Mouse (Mus musculus) kidney, embryonic 16.5 days (tissue): Measurements from ENCODE around the gene Cyb5r4. TPM values are rescaled to one million over a fixed set of nuclear protein-coding genes. Genes with fewer than 3 reads are reported as not detected.
"Not testable (repeated sequence)": the region's sequence is repeated elsewhere in the genome, so short reads cannot be mapped to it uniquely, and the experiment has no call there.

Experiments
- ATAC-seq: fragments of 200-750 bp; cut with Nextera tagmentation; 2 replicates; pipeline ENCODE4 v1.8.0; 2017; ENCODE audit warnings: moderate TSS enrichment; ENCODE audit not compliant: low FRiP score, low TSS enrichment
- H3K27ac ChIP-seq: fragments of 300-500 bp; sonication (generic); 2 replicates; pipeline ENCODE4 v1.5.1; 2014; ENCODE audit warnings: low read length
- H3K27me3 ChIP-seq: fragments of 300-500 bp; sonication (generic); 2 replicates; pipeline ENCODE4 v1.6.1; 2014; ENCODE audit warnings: low read length, control low read depth, mixed read lengths; ENCODE audit not compliant: insufficient read depth
- H3K36me3 ChIP-seq: fragments of 300-500 bp; sonication (generic); 2 replicates; pipeline ENCODE4 v1.6.1; 2014; ENCODE audit warnings: low read length, control low read depth, mixed read lengths; ENCODE audit not compliant: insufficient read depth
- H3K4me1 ChIP-seq: fragments of 300-500 bp; sonication (generic); 2 replicates; pipeline ENCODE4 v1.6.1; 2014; ENCODE audit warnings: low read length, control low read depth, mixed read lengths; ENCODE audit not compliant: insufficient read depth
- H3K4me2 ChIP-seq: fragments of 300-500 bp; sonication (generic); replicated peaks from 2 replicates; pipeline ENCODE4 v1.6.1; 2014; ENCODE audit warnings: low read depth, low read length
- H3K4me3 ChIP-seq: fragments of 300-500 bp; sonication (generic); 2 replicates; pipeline ENCODE4 v1.5.1; 2014; ENCODE audit warnings: mild to moderate bottlenecking, low read length
- H3K9ac ChIP-seq: fragments of 300-500 bp; sonication (generic); replicated peaks from 2 replicates; pipeline ENCODE4 v1.6.1; 2014; ENCODE audit warnings: low read length
- H3K9me3 ChIP-seq: fragments of 300-500 bp; sonication (generic); 2 replicates; pipeline ENCODE4 v1.6.1; 2016; ENCODE audit warnings: low read length, control low read depth
- WGBS: fragments of 180-500 bp; shearing (Covaris S2); extraction: QIAGEN DNeasy Blood & Tissue Kit; methylation state at CpG from one replicate; pipeline ENCODE4 v1.1.7; 2014; 5-methylcytosine and 5-hydroxymethylcytosine counted together
- polyA plus RNA-seq: library from polyadenylated mRNA; unstranded; fragments of >200 nt; fragmentation: Nextera tagmentation; extraction: Ambion mirVana; gene quantifications from 2 replicates; pipeline ENCODE4 v1.2.1, GENCODE M21; 2015

Gene Cyb5r4
- polyA plus RNA-seq, 1 experiment from 2014 or later: 64.8 TPM

GRCm38 (mm10) chr9:87068160-87068559 lies 46.3 kb downstream of the Cyb5r4 start:
- no peaks in the 10 kb centered on the region for H3K4me1 ChIP-seq
- no peak overlapping the region for H3K4me3 ChIP-seq
- H3K9me3 ChIP-seq: 0 out of 2 replicates have a peak, but pooled peaks cover 3% of the 10 kb centered on the region
- no peak overlapping the region for H3K27ac ChIP-seq
- no peak overlapping the region for H3K9ac ChIP-seq
- peaks cover 26% of the 10 kb centered on the region for H3K36me3 ChIP-seq
- no peak overlapping the region for H3K4me2 ChIP-seq
- ATAC-seq: no peak
- WGBS: 56% methylated on average over 1 of the region's 1 CpGs
- no peaks in the 10 kb centered on the region for H3K27me3 ChIP-seq

- not testable (repeated sequence) for ATAC-seq, H3K27ac ChIP-seq, H3K9ac ChIP-seq, H3K9me3 ChIP-seq, H3K27me3 ChIP-seq, H3K4me3 ChIP-seq, H3K4me2 ChIP-seq, H3K4me1 ChIP-seq
- WGBS: 91% methylated on average over 3 of the region's 3 CpGs
- H3K36me3 ChIP-seq: peaks cover 26% of the 10 kb centered on the region
These were observed 49.8 kb downstream of the Cyb5r4 start for GRCm38 (mm10) chr9:87071566-87071965.

GRCm38 (mm10) chr9:87077919-87078318 lies 56.1 kb downstream of the Cyb5r4 start:
- WGBS: 10% methylated on average over 2 of the region's 2 CpGs
- H3K4me2 ChIP-seq: no peak overlapping the region

GRCm38 (mm10) chr9:87079511-87079910 lies 57.7 kb downstream of the Cyb5r4 start:
- no peak for ATAC-seq
- Histone ChIP-seq H3K27me3 (no peaks in the 10 kb centered on the region), H3K4me3 (no peak overlapping the region), H3K9ac (no peak overlapping the region), H3K27ac (no peak overlapping the region), H3K9me3 (no peaks in the 10 kb centered on the region), H3K36me3 (no peaks in the 10 kb centered on the region), H3K4me1 (no peaks in the 10 kb centered on the region), H3K4me2 (no peak overlapping the region)
- 65% methylated on average over 2 of the region's 2 CpGs for WGBS

More at GRCm38 (mm10) chr9:87077919-87078318, 56.1 kb downstream of the Cyb5r4 start:
- Histone ChIP-seq H3K27me3 (no peaks in the 10 kb centered on the region), H3K4me1 (no peaks in the 10 kb centered on the region), H3K4me3 (no peak overlapping the region), H3K9ac (no peak overlapping the region), H3K9me3 (no peaks in the 10 kb centered on the region), H3K27ac (no peak overlapping the region), H3K36me3 (no peaks in the 10 kb centered on the region)
- ATAC-seq: peak; percentile 85

GRCm38 (mm10) chr9:87086991-87087390 lies 65.2 kb downstream of the Cyb5r4 start:
- Histone ChIP-seq H3K9me3 (no peaks in the 10 kb centered on the region), H3K36me3 (no peaks in the 10 kb centered on the region), H3K4me2 (no peak overlapping the region), H3K27ac (no peak overlapping the region), H3K27me3 (no peaks in the 10 kb centered on the region), H3K4me1 (no peaks in the 10 kb centered on the region), H3K4me3 (no peak overlapping the region), H3K9ac (no peak overlapping the region)
- 89% methylated on average over 4 of the region's 4 CpGs for WGBS
- no peak for ATAC-seq

- ATAC-seq: no peak
- no peak overlapping the region for H3K9ac ChIP-seq
These were observed 76.2 kb downstream of the Cyb5r4 start for GRCm38 (mm10) chr9:87097989-87098388.

GRCm38 (mm10) chr9:87115019-87115418 lies 93.2 kb downstream of the Cyb5r4 start:
- H3K27ac ChIP-seq: no peak overlapping the region
- no peak overlapping the region for H3K9ac ChIP-seq
- 81% methylated on average over 5 of the region's 5 CpGs for WGBS
- H3K27me3 ChIP-seq: no peaks in the 10 kb centered on the region
- H3K4me1 ChIP-seq: no peaks in the 10 kb centered on the region
- ATAC-seq: no peak
- H3K9me3 ChIP-seq: no peaks in the 10 kb centered on the region
- H3K36me3 ChIP-seq: no peaks in the 10 kb centered on the region
- no peak overlapping the region for H3K4me3 ChIP-seq
- H3K4me2 ChIP-seq: no peak overlapping the region

More at GRCm38 (mm10) chr9:87097989-87098388, 76.2 kb downstream of the Cyb5r4 start:
- H3K27me3 ChIP-seq: no peaks in the 10 kb centered on the region
- H3K27ac ChIP-seq: no peak overlapping the region
- no peak overlapping the region for H3K4me2 ChIP-seq
- H3K4me3 ChIP-seq: no peak overlapping the region
- no peaks in the 10 kb centered on the region for H3K9me3 ChIP-seq
- WGBS: 52% methylated on average over 2 of the region's 2 CpGs
- no peaks in the 10 kb centered on the region for H3K4me1 ChIP-seq
- H3K36me3 ChIP-seq: no peaks in the 10 kb centered on the region

GRCm38 (mm10) chr9:87115456-87115931 lies 93.7 kb downstream of the Cyb5r4 start:
- ATAC-seq: no peak
- Histone ChIP-seq H3K4me1 (no peaks in the 10 kb centered on the region), H3K36me3 (no peaks in the 10 kb centered on the region), H3K27ac (no peak overlapping the region), H3K27me3 (no peaks in the 10 kb centered on the region), H3K9me3 (no peaks in the 10 kb centered on the region), H3K4me3 (no peak overlapping the region), H3K4me2 (no peak overlapping the region), H3K9ac (no peak overlapping the region)
- WGBS: 60% methylated on average over 6 of the region's 6 CpGs

GRCm38 (mm10) chr9:87115978-87116377 lies 94.2 kb downstream of the Cyb5r4 start:
- no peak overlapping the region for H3K4me3 ChIP-seq
- no peak overlapping the region for H3K4me2 ChIP-seq
- no peaks in the 10 kb centered on the region for H3K4me1 ChIP-seq
- no peaks in the 10 kb centered on the region for H3K36me3 ChIP-seq
- H3K9ac ChIP-seq: no peak overlapping the region
- no peak overlapping the region for H3K27ac ChIP-seq
- ATAC-seq: no peak
- no peaks in the 10 kb centered on the region for H3K9me3 ChIP-seq
- WGBS: 73% methylated on average over 1 of the region's 1 CpGs
- no peaks in the 10 kb centered on the region for H3K27me3 ChIP-seq

- no peaks in the 10 kb centered on the region for H3K4me1 ChIP-seq
- 75% methylated on average over 3 of the region's 3 CpGs for WGBS
- no peak overlapping the region for H3K4me3 ChIP-seq
- H3K4me2 ChIP-seq: no peak overlapping the region
- no peak overlapping the region for H3K9ac ChIP-seq
- no peaks in the 10 kb centered on the region for H3K27me3 ChIP-seq
- H3K36me3 ChIP-seq: no peaks in the 10 kb centered on the region
- ATAC-seq: no peak
- no peak overlapping the region for H3K27ac ChIP-seq
- no peaks in the 10 kb centered on the region for H3K9me3 ChIP-seq
These were observed 97.2 kb downstream of the Cyb5r4 start for GRCm38 (mm10) chr9:87118996-87119395.
